Mouse (Mus musculus) lung, adult 2 months (tissue): ENCODE measurements around the gene Gm45337.

Experiments
- CTCF ChIP-seq: fragments of 200-500 bp; IDR thresholded peaks from 2 replicates; pipeline ENCODE4 v1.5.1; 2011; ENCODE audit warnings: mild to moderate bottlenecking, low read length, control low read depth; ENCODE audit not compliant: insufficient read depth
- POLR2A ChIP-seq: fragments of 200-500 bp; IDR thresholded peaks from 2 replicates; pipeline ENCODE4 v1.6.1; 2011; ENCODE audit warnings: low read depth, mild to moderate bottlenecking, control low read depth, low read length, borderline replicate concordance; ENCODE audit errors: extremely low read depth

DNA sequence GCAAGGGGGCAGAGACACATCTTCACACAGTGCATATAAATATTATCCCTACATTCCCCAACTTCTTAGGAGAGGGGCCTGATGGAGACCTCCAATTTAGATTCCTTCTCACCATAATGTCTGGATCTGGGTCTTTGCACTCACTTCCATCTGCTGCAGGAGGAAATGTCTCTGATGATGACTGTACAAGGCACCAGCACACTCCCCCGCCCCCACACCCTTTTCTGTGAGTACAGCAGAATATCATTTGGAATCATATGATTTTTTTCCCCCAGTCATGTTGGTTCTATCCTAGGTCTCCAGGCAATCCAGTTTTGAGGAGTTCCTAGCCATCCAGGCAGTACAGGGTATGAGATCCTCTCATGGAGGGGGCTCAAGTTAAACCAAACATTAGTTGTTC, 34.3 kb upstream of the Gm45337 start:
- no peak for TF ChIP-seq CTCF
- TF ChIP-seq POLR2A: no peak
